ENCODE assay signal across 9 mouse cellular contexts in genomic region chr11:98744456-98745019, GRCm38 (mm10). TPM values are rescaled to one million over a fixed set of nuclear protein-coding genes. Genes with fewer than 3 reads are reported as not detected.
A peak's percentile ranks its signal among the peaks of the same experiment; 100 is the strongest.
DNase-seq lines count a peak whose midpoint lies in the region; ATAC-seq lines count a peak whose summit lies in the region.
"Had no signal": no experiment of that assay in that cellular context is flagged by ENCODE, and none has a peak within 500 bp of the region (broad histone marks: within the 10 kb centered on the region; RNA-seq: fewer than 3 reads in every experiment).

No protein-coding gene starts in this region.

- peak overlapping the region; percentile 87 for H3K4me2 ChIP-seq in embryonic facial prominence, embryonic 15.5 days (replicated peaks)
- peak overlapping the region; percentile 91 for H3K4me2 ChIP-seq in hindbrain, embryonic 16.5 days (ENCODE audit: low read length)
- H3K4me2 ChIP-seq in midbrain, embryonic 11.5 days = peak overlapping the region; percentile 53

- peak; percentile 40 for DNase-seq in gastrocnemius, postnatal 10 days
- no peak for DNase-seq in gastrocnemius, adult 18-20 months (ENCODE audit: low spot score)
- no peak for DNase-seq in midbrain, embryonic 11.5 days (ENCODE audit: low spot score, missing footprints)
- no peak for DNase-seq in ovary, adult 18-20 months (ENCODE audit: low spot score)
- no peak for DNase-seq in adrenal gland, postnatal 25 days
- DNase-seq: B cell, adult 2 months had no signal

- whole genome bisulfite sequencing in embryonic facial prominence, embryonic 15.5 days = 28% methylated on average over 7 of the region's 7 CpGs
- 25% methylated on average over 7 of the region's 7 CpGs for WGBS in hindbrain, embryonic 16.5 days
- WGBS in midbrain, embryonic 11.5 days = 37% methylated on average over 7 of the region's 7 CpGs

- no peaks in the 10 kb centered on the region for H3K27me3 ChIP-seq in embryonic facial prominence, embryonic 15.5 days
- H3K27me3 ChIP-seq in hindbrain, embryonic 16.5 days (replicated peaks; ENCODE audit: control insufficient read depth, insufficient read depth, low read length) = no peaks in the 10 kb centered on the region
- H3K27me3 ChIP-seq in midbrain, embryonic 11.5 days (ENCODE audit: control insufficient read depth, insufficient read depth, low read length) = no peaks in the 10 kb centered on the region

- H3K4me1 ChIP-seq in embryonic facial prominence, embryonic 15.5 days = peaks cover 86% of the 10 kb centered on the region
- H3K4me1 ChIP-seq in hindbrain, embryonic 16.5 days (ENCODE audit: control insufficient read depth, insufficient read depth, low read depth, low read length) = peaks cover 64% of the 10 kb centered on the region
- H3K4me1 ChIP-seq in midbrain, embryonic 11.5 days (ENCODE audit: control insufficient read depth, insufficient read depth, low read length) = peaks cover 75% of the 10 kb centered on the region

- no peak for ATAC-seq in embryonic facial prominence, embryonic 15.5 days (ENCODE audit: insufficient number of reproducible peaks, low FRiP score, low TSS enrichment, low read depth)
- ATAC-seq in hindbrain, embryonic 16.5 days = no peak
- ATAC-seq in midbrain, embryonic 11.5 days (ENCODE audit: low FRiP score) = no peak
- ATAC-seq in erythroid progenitor cell, adult 5-6 weeks (replicated peaks; ENCODE audit: low FRiP score, poor library complexity, severe bottlenecking) = no peak

- no peaks in the 10 kb centered on the region for H3K36me3 ChIP-seq in embryonic facial prominence, embryonic 15.5 days
- H3K36me3 ChIP-seq in hindbrain, embryonic 16.5 days (ENCODE audit: control insufficient read depth, insufficient read depth, low read length) = no peaks in the 10 kb centered on the region
- H3K36me3 ChIP-seq in midbrain, embryonic 11.5 days (ENCODE audit: control insufficient read depth, insufficient read depth, low read length) = no peaks in the 10 kb centered on the region

- H3K9ac ChIP-seq in embryonic facial prominence, embryonic 15.5 days = peak overlapping the region; percentile 26
- H3K9ac ChIP-seq in hindbrain, embryonic 16.5 days (ENCODE audit: low read depth, low read length) = peak overlapping the region; percentile 99
- peak overlapping the region; percentile 90 for H3K9ac ChIP-seq in midbrain, embryonic 11.5 days (ENCODE audit: low read length)

- no peaks in the 10 kb centered on the region for H3K9me3 ChIP-seq in embryonic facial prominence, embryonic 15.5 days (replicated peaks)
- no peaks in the 10 kb centered on the region for H3K9me3 ChIP-seq in hindbrain, embryonic 16.5 days (ENCODE audit: control insufficient read depth, low read length)
- no peaks in the 10 kb centered on the region for H3K9me3 ChIP-seq in midbrain, embryonic 11.5 days (ENCODE audit: control insufficient read depth, low read length)

- peak overlapping the region; percentile 69 for H3K4me3 ChIP-seq in embryonic facial prominence, embryonic 15.5 days (replicated peaks)
- H3K4me3 ChIP-seq in hindbrain, embryonic 16.5 days (ENCODE audit: low read length) = peak overlapping the region; percentile 85
- peak overlapping the region; percentile 73 for H3K4me3 ChIP-seq in midbrain, embryonic 11.5 days (ENCODE audit: low read depth, low read length)

- H3K27ac ChIP-seq in embryonic facial prominence, embryonic 15.5 days (replicated peaks) = peak overlapping the region; percentile 93
- H3K27ac ChIP-seq in hindbrain, embryonic 16.5 days (ENCODE audit: low read depth, low read length) = peak overlapping the region; percentile 100
- H3K27ac ChIP-seq in midbrain, embryonic 11.5 days (ENCODE audit: low read depth, low read length) = peak overlapping the region; percentile 93

RNA-seq across cellular contexts. Expression of gene Thra, which starts 4.1 kb away (rescaled TPM):
- 100 to 1,000 TPM; 149 to 169 TPM for total RNA-seq in gastrocnemius, postnatal 10 days (2021)
- total RNA-seq in gastrocnemius, adult 18-20 months (2021) = 10 to 100 TPM; 78.3 to 85.2 TPM
- polyA plus RNA-seq in embryonic facial prominence, embryonic 15.5 days (2015; fragmentation: Nextera tagmentation; extraction: Ambion mirVana) = 51.0 and 51.2 TPM in 2 replicates
- polyA plus RNA-seq in hindbrain, embryonic 16.5 days (2015; fragmentation: Nextera tagmentation; extraction: Ambion mirVana) = 127 and 144 TPM in 2 replicates
- polyA plus RNA-seq in midbrain, embryonic 11.5 days (2014; fragmentation: Nextera tagmentation; extraction: Ambion mirVana) = 21.9 and 23.7 TPM in 2 replicates
- total RNA-seq in adrenal gland, postnatal 25 days (2021) = 82.5 and 89.4 TPM in 2 replicates
- total RNA-seq in erythroid progenitor cell, adult 5-6 weeks (2015; ENCODE audit: low replicate concordance) = 8.6 and 13.8 TPM in 2 replicates
- total RNA-seq in erythroid progenitor cell, adult 5-6 weeks (2017; ENCODE audit: low replicate concordance) = 3.3 and 8.0 TPM in 2 replicates

RNA-seq across cellular contexts. Expression of gene Med24, which starts 15.3 kb away (rescaled TPM):
- total RNA-seq in gastrocnemius, postnatal 10 days (2021) = 10 to 100 TPM; 47.8 to 52.5 TPM
- 10 to 100 TPM; 48.1 to 53.3 TPM for total RNA-seq in gastrocnemius, adult 18-20 months (2021)
- 52.3 and 53.3 TPM in 2 replicates for polyA plus RNA-seq in embryonic facial prominence, embryonic 15.5 days (2015; fragmentation: Nextera tagmentation; extraction: Ambion mirVana)
- 62.5 and 71.1 TPM in 2 replicates for polyA plus RNA-seq in hindbrain, embryonic 16.5 days (2015; fragmentation: Nextera tagmentation; extraction: Ambion mirVana)
- 66.1 and 67.1 TPM in 2 replicates for polyA plus RNA-seq in midbrain, embryonic 11.5 days (2014; fragmentation: Nextera tagmentation; extraction: Ambion mirVana)
- 40.9 and 61.5 TPM in 2 replicates for total RNA-seq in adrenal gland, postnatal 25 days (2021)
- total RNA-seq in erythroid progenitor cell, adult 5-6 weeks (2015; ENCODE audit: low replicate concordance) = 30.6 and 57.7 TPM in 2 replicates
- 14.7 and 25.0 TPM in 2 replicates for total RNA-seq in erythroid progenitor cell, adult 5-6 weeks (2017; ENCODE audit: low replicate concordance)

RNA-seq across cellular contexts. Expression of gene Nr1d1, which starts 30.6 kb away (rescaled TPM):
- total RNA-seq in gastrocnemius, postnatal 10 days (2021) = 10 to 100 TPM; 42.4 to 58.7 TPM
- total RNA-seq in gastrocnemius, adult 18-20 months (2021) = 100 to 1,000 TPM in 1 of 2 experiments, 10 to 100 TPM in 1; 74.0 to 126 TPM
- polyA plus RNA-seq in embryonic facial prominence, embryonic 15.5 days (2015; fragmentation: Nextera tagmentation; extraction: Ambion mirVana) = 1.7 and 1.8 TPM in 2 replicates
- polyA plus RNA-seq in hindbrain, embryonic 16.5 days (2015; fragmentation: Nextera tagmentation; extraction: Ambion mirVana) = 4.9 and 5.6 TPM in 2 replicates
- polyA plus RNA-seq in midbrain, embryonic 11.5 days (2014; fragmentation: Nextera tagmentation; extraction: Ambion mirVana) = 0.93 and 1.2 TPM in 2 replicates
- 234 and 238 TPM in 2 replicates for total RNA-seq in adrenal gland, postnatal 25 days (2021)
- not detected in 2 replicates for total RNA-seq in erythroid progenitor cell, adult 5-6 weeks (2015; ENCODE audit: low replicate concordance)
- total RNA-seq in erythroid progenitor cell, adult 5-6 weeks (2017; ENCODE audit: low replicate concordance) = not detected in 2 replicates

RNA-seq across cellular contexts. Expression of gene Csf3, which starts 43.5 kb away (rescaled TPM):
- total RNA-seq in gastrocnemius, postnatal 10 days (2021) = not detected
- total RNA-seq in gastrocnemius, adult 18-20 months (2021) = not detected
- polyA plus RNA-seq in embryonic facial prominence, embryonic 15.5 days (2015; fragmentation: Nextera tagmentation; extraction: Ambion mirVana) = 0.12 and 0.31 TPM in 2 replicates
- polyA plus RNA-seq in hindbrain, embryonic 16.5 days (2015; fragmentation: Nextera tagmentation; extraction: Ambion mirVana) = not detected in 2 replicates
- polyA plus RNA-seq in midbrain, embryonic 11.5 days (2014; fragmentation: Nextera tagmentation; extraction: Ambion mirVana) = not detected in 2 replicates
- not detected in 2 replicates for total RNA-seq in adrenal gland, postnatal 25 days (2021)
- not detected in 2 replicates for total RNA-seq in erythroid progenitor cell, adult 5-6 weeks (2015; ENCODE audit: low replicate concordance)
- not detected in 2 replicates for total RNA-seq in erythroid progenitor cell, adult 5-6 weeks (2017; ENCODE audit: low replicate concordance)

RNA-seq across cellular contexts. Expression of gene Msl1, which starts 50.8 kb away (rescaled TPM):
- 10 to 100 TPM; 62.6 to 74.1 TPM for total RNA-seq in gastrocnemius, postnatal 10 days (2021)
- total RNA-seq in gastrocnemius, adult 18-20 months (2021) = 10 to 100 TPM; 50.5 to 56.4 TPM
- polyA plus RNA-seq in embryonic facial prominence, embryonic 15.5 days (2015; fragmentation: Nextera tagmentation; extraction: Ambion mirVana) = 28.7 and 30.4 TPM in 2 replicates
- polyA plus RNA-seq in hindbrain, embryonic 16.5 days (2015; fragmentation: Nextera tagmentation; extraction: Ambion mirVana) = 28.2 and 28.6 TPM in 2 replicates
- 24.0 and 25.1 TPM in 2 replicates for polyA plus RNA-seq in midbrain, embryonic 11.5 days (2014; fragmentation: Nextera tagmentation; extraction: Ambion mirVana)
- total RNA-seq in adrenal gland, postnatal 25 days (2021) = 109 and 113 TPM in 2 replicates
- 43.6 and 44.7 TPM in 2 replicates for total RNA-seq in erythroid progenitor cell, adult 5-6 weeks (2015; ENCODE audit: low replicate concordance)
- total RNA-seq in erythroid progenitor cell, adult 5-6 weeks (2017; ENCODE audit: low replicate concordance) = 29.5 and 35.5 TPM in 2 replicates

Comparison
In these comparisons a context has a peak if more than half of its experiments do, and no peak if none do; other contexts are left out.
1. H3K9ac ChIP-seq: peak in every context shown above with its lines; median percentile 99 in hindbrain, embryonic 16.5 days; 90 in midbrain, embryonic 11.5 days; 26 in embryonic facial prominence, embryonic 15.5 days.
2. RNA of gene Nr1d1, which starts 30.6 kb away (total RNA-seq): 234 to 238 TPM in adrenal gland, postnatal 25 days, 74.0 to 126 TPM in gastrocnemius, adult 18-20 months and 42.4 to 58.7 TPM in gastrocnemius, postnatal 10 days; not detected in erythroid progenitor cell, adult 5-6 weeks; every median in the first group is over 10 times any median in the second.
3. Peak in every context shown above with its lines, with median percentiles within 50 percentile points of each other: H3K27ac ChIP-seq, H3K4me2 ChIP-seq and H3K4me3 ChIP-seq.